Mouse (Mus musculus) cerebellum, postnatal 10 days (tissue): ENCODE results near the gene Akap2.

Experiments used
- DNase-seq, 2 experiments: peaks; one replicate each; pipeline ENCODE4 v3.0.0; 2021; ENCODE audit warnings: mixed read lengths in 2 of 2

Gene Akap2

DNA sequence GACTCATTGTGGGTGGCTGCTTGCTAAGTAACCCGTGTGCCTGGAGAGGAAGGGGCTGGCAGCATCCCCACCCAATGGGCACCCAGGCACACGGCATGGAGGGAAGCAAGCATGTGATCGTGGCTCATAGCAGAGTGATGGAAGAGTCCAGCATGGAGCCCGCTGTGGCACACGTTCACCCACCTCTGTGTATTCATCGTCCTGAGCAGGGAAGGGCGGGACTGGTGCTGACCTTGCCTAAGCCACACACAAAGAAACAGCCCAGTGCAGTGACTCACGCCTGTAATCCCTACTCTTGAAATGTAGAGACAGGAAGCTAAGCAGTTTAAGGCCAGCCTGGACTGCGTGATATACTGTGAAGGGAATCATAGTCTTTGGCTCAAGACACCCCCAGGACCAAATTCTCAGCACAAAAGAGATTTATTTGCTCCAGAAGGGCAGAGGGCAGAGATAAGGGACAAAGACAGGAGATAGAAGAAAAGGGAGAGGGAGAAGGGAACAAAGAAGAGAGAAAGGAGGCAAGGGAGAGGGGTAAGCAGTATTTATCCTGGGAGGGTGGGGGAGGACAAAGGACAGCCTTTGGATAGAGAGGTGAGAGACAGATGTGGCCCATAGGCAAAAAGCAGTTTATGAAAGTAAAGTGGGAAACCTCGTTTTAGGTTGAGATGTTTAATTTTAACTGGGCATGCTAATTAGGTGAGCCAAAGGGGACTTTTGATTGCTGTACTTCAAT is 81.0 kb downstream of the Akap2 start:
- no peak for DNase-seq

DNA sequence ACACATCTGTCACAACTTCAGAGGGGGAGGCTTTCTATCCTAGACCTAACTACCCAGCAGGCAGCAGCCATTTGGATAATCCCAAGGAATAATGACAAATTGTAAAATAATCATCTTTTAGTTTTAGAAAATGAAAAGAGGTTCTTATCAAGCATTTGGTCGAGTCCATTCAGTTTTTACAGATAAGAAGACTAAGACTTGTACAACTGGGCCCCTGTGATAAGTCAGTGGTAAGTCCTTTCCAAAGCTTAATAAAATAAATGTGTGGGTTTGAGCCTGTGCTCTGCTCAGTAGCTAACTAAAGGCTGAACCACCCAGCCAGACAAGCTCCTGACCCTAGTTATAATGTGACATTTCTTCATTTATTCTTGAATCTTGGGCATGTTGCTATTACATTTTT is 81.8 kb downstream of the Akap2 start:
- DNase-seq, result no peak

DNA sequence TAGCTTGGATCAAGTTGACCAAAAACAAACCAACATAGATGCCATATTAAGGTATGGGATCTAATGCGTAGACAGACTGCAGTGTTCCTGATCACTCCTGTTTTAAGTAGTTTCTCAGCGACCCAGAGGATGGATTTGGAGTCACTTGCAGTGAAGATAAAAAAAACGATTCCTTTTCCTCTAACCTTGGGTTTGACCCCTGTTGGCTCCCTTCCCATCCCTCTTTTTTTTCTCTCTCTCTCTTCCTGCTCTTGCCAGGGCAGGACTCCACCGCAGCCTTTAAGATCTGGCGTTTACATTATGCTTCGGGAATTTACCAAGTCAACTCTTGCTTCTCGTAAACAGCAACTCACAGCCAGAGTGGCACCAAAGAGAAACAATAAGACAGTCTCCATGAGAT is 83.8 kb downstream of the Akap2 start:
- no peak for DNase-seq

DNA sequence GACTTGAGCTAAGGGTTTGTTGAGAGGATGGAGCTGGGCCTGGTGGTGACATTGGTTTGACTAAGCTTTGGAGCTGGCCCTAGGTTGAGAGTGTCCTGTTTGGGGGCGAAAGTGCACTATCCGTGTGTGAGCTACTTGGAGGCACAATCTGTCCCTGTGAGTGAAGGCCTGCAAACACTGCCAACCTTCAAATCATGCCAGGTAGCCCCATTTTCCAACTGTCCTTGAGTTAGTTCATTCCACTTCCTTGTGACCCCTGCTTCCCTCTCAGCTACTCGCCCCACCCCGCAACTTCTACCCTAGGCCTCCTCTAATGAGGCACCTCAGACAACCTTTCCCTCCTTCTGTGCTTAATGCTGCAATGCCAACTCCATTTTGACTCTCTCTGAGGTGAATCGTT is 84.5 kb downstream of the Akap2 start:
- DNase-seq, result no peak

DNA sequence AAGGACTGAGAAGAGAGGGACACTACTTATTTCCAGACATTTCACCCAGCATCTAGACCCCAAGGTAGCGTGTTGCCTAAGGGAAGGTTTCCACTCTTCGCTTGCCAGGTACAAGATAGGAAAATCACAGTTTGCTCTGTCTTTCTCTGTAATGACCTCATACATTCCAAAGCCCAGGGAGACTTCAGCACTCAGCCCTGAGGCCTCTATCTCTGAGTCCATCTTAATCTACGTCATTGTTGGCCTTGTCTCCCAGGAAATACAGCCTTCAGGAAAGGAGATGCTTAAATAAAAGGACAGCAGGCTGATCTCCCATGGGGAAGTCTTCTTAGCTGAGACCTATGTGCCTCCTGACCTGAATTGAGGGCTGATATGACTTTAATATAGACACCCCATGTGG is 85.0 kb downstream of the Akap2 start:
- DNase-seq, result no peak

DNA sequence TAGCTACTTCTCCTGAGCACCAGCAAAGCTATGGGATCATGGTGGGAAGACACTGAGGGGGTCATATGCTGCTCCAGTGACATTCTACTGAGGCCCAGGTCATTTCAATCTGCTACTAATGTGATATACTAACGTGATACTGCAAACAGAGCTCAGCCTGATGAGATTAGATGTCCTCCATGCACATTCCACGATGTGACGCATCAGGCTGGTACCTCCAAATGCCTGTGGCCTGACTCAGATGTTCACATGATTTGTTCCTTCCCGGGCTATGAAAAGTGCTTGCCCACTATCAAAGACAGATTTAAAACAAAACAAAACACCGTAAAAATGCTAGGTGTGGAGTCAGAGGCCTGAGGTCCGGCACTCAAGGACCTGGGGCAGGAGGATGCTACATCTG is 87.4 kb downstream of the Akap2 start:
- DNase-seq, result no peak

DNA sequence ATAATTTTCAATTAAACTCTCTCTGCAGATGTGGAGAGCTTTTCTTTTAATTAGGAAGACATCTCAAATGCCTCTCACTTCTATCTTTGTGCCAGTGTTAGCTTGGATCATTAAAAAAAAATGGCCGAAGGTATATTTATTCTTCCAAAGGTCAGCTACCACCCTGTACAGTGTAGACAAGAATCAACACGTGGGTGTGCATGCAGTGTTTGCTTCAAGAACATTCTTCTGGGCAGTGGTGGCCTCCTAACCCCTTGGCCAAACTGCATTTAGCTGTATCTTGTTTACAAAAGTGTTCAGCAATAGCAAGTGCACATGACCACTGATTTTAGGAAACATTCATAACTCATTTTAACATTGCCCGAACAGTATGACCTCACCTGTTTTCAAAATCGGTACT is 92.0 kb downstream of the Akap2 start:
- no peak for DNase-seq

DNA sequence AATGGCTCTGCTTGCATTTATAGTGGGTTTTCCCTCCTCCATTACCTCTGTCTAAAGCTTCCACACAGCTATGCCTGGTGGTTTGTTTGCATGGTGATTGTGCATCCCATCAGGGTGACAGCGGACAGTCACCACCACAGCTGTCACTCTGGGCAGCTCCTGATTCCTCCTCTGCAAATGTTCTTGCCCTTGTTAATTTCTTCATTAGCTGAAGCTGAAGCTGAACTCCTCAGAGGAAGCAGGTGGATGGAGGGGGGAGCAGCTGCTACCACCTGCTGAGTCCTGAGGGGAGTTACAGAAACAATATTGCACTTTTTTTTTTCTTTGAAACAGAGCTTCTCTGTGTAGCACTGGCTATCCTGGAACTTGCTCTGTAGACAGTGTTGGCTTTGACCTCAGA is 94.6 kb downstream of the Akap2 start:
- peak in 1 of 2 experiments; percentile 31 for DNase-seq

DNA sequence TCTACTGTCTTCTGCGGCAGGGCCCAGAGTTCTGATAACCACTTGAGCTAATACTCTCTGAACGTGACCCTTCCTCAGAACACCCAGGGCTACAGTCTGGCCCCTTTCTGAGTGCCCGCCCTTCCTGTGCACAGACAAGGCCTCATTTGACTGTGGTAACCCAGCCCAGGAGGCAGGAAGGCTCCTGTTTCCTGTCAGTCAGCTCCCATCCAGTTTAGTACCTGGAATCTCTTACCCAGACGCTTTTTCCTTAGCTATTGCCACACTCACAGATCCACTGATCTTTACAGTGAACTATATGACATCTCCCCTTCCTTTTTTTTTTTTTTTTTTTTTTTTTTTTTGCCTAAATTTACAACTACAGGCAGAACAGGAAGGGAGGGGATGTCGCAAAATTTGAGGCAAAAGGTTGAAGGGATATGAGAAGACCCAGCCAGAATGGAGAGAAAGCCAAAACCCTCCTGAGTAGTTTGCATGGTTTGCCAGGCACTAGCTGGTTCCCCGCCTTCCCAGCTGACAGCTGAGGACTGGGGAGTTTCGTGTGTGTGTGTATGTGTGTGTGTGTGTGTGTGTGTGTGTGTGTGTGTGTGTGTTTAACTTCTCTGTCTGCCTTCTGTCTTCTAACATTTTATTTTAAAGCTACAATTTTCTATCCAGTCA is 95.6 kb downstream of the Akap2 start:
- peak; percentile 81 to 87 for DNase-seq

DNA sequence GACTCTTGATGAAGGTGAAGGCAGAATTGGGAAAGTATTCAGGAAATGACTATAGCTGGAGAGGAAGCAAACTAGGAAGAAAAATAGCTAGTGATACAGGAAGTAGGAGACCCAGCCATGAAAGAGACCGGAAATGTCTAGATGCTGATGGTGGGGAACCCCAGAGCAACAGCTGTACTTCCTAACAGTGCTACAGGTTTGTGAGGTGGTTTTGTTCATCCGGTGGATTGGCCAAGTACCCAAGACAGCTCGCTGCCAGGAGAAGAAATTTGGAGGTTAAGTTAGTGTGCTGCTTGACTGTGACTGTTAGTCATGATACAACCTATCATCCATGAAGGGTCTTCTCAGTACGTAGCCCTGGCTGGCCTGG is 96.1 kb downstream of the Akap2 start:
- DNase-seq, result peak in 1 of 2 experiments; percentile 15

DNA sequence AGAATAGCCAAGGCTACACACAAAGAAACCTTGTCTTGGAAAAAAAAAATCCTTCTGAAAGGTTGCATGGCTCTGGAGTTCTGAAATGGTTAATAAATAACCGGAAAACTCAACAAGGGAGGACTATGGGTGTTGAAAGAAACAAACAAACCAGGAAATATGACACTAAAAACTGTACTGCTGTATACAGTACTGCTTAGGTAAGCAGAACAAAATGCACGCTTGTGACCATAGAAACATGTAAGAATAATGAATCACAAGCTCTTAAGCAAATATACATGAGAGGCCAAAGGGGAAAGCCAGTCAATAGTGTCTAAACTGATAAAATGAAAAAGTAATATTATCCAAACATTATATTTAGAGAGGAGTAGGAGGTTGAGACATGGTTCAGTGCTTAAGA is 97.9 kb downstream of the Akap2 start:
- DNase-seq, result no peak

DNA sequence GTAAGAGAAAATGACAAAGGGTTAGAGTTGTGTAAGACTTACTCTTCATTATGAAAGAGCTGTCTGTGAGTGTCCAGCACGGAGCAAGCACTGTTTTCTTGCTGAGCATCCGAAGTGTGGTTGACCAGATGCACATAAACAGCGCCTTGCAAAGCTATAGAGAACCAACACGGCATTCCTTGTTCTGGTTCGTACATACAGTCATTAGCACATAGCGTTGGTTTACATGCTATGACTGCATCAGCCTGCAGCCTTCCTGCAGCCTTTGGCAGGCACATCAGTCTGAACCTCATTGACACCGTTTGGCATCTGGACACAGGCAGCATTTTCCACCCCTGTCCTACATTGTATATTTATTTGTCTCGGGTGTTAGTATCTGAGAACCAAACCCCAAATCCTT is 98.7 kb downstream of the Akap2 start:
- DNase-seq, result no peak

DNA sequence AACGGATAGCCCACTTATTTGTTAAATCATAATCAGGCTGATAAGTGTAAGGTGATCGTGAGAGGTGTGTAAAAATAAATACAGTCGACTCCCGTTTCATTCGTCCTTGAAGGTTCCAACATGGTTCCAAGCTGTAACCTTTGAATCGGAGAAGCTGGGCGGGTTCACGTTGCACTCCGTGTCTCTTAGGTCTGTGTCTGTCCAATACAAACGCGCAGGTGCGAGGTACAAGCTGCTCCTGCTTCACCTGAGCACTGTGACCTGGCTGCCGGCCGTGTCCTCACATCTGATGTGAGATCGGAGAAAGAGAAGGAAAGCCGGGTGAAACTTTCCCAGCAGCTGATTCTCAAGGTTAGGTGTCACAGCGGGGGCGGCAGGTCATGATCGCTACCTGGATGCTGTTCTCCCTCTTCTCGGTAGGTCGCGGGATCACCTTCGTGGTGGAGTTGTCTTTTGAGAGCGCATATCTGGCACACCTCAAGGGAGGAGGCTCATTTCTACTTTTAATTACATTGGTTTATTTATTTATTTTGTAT is 103.5 kb downstream of the Akap2 start:
- DNase-seq, result no peak

DNA sequence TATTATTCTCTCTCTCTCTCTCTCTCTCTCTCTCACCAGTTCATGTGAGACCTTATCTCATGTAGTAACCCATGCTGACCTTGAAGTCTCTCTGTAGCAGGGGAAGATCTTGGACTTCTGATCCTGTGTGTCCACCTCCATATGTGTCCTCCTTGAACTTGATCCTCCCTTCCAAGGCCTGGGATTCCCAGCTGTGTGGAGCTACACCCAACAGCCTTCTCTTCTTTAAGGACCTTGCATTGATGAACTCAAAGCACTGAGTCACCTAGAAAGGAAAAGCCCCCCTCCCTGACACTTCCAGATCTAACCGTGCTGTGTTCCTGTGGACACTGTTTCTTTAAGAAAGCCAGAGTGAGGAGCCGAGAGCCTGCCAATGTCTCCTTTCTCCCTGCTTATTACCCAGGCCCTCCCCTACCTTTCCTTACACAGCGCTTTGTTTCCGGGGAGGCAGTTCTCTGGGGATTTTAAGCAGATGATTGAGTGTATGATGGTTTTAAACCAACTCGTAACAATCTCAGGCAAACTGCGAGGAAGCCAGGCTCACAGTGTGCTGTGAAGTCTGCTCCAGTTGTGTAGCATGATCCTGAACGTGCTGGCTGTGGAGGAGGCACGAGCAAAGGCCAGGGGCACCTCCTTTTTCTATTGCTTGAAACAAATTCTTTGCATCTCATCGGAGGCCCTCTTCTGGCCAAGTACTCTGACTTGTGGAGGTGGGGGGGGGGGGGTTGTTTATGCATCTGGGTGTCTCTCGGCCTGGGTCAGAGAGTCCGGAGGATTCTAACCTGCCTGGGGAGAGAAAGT is 104.3 kb downstream of the Akap2 start:
- peak in 1 of 2 experiments; percentile 29 for DNase-seq

DNA sequence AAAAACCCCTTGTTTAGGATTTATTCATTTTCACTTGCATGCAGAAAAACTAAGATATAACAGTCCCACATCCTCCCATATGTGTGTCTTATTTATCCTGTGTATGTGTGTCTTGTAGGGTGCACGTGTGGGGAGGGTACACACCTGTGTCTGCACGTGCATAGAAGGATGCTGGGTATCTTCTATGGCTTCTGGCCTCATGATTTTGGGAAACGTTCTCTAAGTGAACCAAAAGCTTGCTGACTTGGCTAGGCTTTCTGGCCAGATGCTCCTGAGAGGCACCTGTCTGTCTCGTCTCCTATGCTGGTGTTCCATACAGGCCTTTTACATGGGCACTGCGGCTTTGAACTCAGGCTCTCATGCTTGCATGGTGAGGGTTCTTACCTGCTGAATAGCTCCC is 105.2 kb downstream of the Akap2 start:
- DNase-seq, result no peak

DNA sequence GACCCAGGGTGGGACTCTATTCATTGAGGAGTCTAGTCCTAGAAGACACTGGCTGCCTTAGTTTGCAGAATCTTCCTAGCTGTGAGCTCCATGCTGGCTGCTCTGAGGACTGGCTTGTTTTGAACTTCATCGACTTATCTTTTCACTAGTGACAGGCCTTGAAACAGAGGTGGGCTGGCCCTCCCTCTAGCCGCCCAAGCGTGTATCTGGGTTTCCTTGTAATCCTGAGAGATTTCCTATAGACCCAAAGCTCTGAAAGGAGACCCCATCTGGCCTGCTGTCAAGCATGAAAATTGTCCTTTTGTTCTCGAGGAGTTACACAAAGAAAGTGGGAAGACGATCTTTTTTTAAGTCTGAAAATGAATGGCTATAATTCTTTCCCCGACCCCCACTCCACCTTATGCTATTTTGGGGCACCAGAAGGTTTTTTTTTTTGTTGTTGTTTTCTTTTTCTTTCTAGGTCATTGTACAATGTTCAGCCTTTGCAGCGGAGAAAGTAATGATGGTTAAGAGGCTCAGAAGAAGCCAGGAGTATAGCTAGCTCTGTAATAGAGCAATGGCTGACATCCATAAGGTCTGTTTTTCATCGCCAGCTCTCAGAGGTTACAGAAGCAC is 107.3 kb downstream of the Akap2 start:
- no peak for DNase-seq

DNA sequence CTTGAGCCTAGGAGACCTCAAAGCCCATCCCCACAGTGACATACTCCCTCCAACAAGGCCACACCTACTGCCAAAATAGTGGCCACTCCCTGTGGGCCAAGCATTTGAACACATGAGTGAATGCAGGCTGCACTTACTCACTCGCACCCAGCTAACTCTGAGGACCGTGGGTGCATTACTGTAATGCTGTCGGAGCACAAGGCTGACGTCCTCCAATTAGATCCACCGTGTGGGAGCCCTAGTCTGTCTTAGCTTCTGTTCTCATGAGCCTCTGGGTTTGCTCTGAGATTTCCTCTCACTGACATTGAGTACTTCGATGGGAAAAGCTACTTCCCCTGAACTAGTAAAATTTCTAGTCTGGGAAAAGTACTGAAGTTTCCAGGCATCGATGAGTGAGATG is 108.8 kb downstream of the Akap2 start:
- DNase-seq, result no peak

DNA sequence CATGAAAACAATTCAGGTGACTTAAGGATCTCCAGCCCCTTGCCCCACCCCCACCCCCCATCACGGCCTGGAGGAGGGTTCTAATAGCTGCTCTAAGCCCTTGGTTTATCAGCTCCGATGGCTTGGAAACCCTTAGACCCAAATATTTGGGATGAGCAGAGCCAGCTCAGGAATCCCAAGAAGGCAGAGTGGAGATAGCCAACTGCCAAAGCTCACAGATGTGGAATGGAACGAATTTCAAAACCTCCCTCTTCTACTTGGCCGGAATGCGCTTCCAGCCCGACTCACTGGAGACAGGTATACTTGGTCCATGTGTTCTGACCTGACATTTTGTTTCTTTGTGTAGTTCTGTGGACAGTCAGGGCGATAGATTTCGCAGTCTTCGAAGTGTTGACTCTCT is 111.7 kb downstream of the Akap2 start:
- no peak for DNase-seq

DNA sequence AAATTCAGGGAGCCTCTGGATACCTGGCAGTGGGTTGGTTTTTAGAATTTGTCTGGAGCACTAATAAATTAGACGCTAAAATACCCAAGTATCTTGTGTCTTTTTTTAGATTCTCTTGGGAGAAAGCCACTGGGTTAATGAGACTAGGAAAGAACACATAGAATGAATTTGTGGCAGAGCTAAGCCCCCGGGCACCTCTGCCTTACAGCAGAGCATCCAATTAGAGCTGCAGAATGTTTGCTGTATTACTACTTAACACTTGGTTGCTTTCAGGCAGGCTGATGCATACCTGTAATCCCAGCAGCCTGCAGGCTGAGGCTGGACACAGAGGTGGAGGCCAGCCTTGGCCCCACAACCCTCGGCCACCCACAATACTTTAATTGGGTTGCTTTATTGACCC is 112.3 kb downstream of the Akap2 start:
- DNase-seq, result no peak

DNA sequence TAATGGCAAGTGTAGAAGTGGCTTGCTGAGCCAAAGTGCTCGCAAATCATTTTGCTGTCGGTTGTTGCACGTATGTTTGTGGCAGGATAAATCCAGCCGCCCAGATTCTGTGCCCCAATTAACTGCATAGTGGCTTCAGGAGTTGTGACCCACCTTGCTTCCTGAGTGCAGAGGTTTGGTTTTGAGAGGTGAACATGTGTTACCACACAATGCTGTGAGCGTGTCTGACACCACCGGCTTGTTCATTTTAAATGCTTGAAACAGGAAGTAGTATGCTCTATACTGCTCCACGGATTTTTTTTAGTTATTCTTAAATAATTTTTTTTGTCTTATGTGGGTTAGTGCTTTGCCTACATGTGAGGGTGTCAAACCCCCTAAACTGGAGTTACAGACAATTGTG is 114.9 kb downstream of the Akap2 start:
- DNase-seq, result no peak

DNA sequence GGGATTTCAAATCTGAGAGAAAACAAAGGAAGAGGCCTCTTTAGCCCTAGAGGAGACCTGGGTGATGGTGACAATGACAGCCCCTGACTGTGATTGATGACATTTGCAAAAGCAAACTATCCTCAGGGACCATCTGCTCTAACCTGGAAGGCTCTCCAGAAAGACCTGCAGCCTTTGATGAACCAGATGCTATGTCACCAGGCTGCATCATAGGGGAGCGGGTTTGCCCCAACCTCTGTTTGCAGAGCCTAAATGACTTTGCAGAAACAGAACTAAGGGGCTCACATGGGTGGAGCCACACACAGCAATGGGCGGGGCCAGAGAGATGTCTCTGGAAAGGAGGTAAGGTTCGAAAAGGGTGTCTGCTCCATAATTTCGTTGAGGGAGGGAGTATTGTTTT is 115.6 kb downstream of the Akap2 start:
- DNase-seq, result no peak

DNA sequence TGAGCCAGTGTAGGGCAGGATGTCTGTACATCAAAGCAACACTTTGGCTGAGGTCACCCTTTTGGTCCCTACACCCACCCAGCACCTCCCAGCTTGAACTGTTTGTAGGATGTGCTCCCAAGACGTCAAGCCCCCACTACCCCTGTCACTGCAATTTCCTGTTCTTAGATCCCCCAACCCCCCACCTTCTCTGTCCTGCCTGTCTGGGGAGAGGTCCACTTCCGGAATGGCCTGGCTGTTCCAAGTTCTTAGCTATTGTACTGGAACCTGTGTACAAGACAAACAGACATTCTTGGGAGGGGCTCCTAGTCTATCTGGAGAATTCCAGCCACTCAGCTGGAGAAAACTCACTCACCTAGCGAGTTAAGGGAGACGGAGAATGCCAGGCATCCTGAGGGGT is 116.7 kb downstream of the Akap2 start:
- no peak for DNase-seq

DNA sequence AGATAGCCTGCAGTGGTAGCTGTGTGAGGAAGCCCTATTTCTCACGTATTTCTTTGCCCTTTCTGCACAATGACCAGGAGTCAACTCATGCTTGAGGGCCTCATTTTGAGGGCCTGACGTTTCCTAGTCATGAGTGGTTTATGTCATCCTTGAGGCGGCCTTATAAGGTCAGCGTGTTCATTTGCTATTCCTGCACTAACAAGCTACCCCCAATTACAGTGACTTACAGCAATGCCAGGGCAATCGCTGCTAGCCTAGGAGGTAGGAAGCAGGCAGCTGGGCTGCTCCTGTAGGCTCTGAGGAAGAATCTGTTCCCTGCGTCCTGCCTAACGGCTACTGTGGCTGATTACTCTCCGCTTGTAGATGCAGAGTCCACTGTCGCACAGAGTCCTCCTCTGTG is 119.6 kb downstream of the Akap2 start:
- no peak for DNase-seq
